Mouse (Mus musculus) cerebellum, adult 9-11 months (tissue): ENCODE measurements around the gene Gm38119.

Experiments
- DNase-seq: peaks from one replicate; pipeline ENCODE4 v3.0.0; 2022

Gene Gm38119

DNA sequence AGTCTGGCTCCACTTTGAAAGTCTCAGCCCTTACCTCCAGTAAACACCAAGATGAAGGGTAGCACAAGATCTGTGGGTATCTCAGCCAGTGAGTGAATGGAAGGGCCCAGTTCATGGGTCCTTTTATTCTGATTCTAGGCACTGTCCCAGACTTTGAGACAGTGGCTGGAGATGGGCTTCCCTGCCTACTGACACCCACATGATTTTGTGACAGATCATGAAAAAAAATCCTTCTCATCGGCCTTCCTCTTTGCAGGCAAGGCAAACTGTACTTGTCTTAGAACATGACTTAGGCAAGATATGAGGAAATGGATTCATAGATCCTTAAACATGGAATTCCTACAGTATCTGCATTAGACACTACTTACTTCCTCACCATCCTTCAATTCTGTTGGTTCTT is at the start of gene Gm38119:
Gm38119 (minus strand) TSS at position 101 of the 400 bp plus-strand sequence.
- DNase-seq = no peak

DNA sequence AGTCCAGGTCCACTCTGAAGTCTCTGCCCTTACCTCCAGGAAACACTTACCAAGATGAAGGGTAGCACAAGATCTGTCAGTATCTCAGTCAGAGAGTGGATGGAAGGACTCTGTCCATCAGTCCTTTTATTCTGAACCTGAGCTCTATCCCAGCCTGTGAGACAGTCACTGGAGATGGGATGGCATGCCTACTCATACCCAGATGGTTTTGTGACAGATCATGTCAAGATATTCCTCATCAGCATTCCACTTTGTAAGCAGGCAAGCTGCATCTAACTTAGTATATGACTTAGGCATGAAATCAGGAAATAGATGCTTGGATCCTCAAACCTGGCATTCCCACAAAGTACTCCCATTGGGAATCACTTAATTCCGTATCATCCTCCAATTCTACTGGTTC is 39.9 kb upstream of the Gm38119 start, which contains the start of gene Lce1i:
Lce1i (minus strand) TSS at position 101 of the 400 bp plus-strand sequence.
- DNase-seq = no peak

DNA sequence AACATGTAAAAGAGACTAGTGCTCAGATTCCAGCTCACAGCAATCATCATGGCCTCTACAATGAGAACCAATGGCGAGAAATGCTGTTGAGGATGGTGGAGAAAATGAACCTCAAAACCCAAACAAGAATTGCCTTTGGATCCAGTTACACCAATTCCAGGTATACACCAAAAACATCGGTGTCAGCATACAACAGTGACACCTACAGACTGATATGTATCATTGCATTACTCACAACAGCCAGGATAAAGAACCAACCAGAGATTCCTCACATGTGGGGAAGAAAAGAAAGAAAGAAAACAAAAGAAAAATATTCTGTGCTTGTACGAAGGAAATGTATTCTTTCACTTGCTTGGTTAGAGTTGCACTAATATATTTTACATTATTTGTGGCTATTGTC is 32.7 kb upstream of the Gm38119 start:
- no peak for DNase-seq

DNA sequence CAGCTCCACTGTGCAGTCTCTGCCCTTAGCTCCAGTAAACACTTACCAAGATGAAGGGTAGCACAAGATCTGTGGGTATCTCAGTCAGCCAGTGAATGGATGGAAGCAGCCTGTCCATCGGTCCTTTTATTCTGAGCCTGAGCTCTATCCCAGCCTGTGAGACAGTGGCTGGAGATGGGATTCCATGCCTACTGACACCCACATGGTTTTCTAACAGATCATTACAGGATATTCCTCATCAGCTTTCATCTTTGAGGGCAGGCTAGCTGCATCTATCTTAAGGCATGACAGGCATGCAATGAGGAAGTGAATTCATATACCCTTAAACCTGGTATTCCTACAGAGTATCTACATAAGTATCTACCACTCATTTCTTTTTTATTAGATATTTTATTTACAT is 26.1 kb upstream of the Gm38119 start, which contains the start of gene Lce1h:
Lce1h (minus strand) TSS at position 101 of the 400 bp plus-strand sequence.
- DNase-seq = no peak

DNA sequence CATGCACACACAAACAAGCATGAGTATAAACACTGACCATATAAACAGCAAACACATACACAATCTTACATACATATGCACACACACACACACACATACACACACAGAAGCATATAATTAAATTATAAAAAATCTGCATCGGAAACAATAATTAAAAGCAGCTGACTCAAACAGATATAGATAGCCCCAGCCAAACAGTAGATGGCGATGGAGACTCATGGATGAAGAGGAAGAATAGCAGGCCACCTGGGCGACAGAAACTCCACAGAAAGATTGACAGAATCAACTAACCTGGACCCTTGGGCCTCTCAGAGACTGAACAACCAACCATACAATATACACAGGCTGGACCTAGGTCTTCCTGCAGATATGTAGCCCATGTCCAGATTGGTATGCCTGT is 14.3 kb upstream of the Gm38119 start:
- DNase-seq = no peak

DNA sequence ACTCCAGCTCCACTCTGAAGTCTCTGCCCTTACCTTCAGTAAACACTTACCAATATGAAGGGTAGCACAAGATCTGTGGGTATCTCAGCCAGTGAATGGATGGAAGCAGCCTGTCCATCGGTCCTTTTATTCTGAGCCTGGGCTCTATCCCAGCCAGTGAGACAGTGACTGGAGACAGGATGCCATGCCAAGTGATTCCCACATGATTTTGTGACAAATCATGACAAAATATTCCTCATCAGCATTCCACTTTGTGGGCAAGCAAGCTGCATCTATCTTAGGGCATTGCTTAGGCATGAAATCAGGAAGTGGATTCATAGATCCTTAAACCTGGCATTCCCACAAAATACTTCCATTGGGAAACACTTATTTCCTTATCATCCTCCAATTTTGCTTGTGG is 13.3 kb upstream of the Gm38119 start, which contains the start of gene Lce1g:
Lce1g (minus strand) TSS at position 101 of the 400 bp plus-strand sequence.
- no peak for DNase-seq

- no peak for DNase-seq
These were observed 16.3 kb downstream of the Gm38119 start for GRCm38 (mm10) chr3:92722631-92723030.

DNA sequence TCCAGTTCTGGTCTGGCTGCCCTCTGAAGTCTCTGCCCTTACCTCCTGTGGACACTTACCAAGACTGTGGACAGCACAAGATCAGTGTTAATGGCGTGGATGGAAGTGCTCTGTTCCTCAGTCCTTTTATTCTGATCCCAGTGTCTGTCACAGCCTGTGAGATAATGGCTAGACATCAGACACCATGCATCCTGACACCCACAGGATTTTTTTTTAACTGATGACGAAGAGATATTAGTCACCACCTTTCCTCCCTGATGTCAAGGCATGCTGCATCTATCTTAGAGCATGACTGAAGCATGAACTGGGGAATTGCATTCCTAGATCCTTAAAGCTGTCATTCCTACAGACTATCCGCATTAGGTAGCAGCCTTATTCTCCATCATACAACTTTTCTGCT is 18.6 kb downstream of the Gm38119 start, which contains the start of gene Lce1f:
Lce1f (minus strand) TSS at position 101 of the 400 bp plus-strand sequence.
- DNase-seq = no peak

DNA sequence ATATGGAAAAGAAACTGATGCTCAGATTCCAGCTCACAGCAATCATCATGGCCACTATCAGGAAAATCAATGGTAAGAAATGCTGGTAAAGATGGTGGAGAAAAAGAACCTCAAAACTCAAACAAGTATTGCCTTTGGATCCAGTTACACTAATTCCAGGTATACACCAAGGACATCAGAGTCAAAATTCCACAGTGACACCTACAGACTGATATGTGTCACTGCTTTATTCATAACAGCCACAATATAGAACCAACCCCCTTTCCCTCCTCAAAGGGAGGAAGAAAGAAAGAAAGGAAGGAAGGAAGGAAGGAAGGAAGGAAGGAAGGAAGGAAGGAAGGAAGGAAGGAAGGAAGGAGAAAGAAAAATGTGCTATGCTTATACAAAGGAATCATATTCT is 23.8 kb downstream of the Gm38119 start:
- no peak for DNase-seq

GRCm38 (mm10) chr3:92708974-92709373 is 29.9 kb downstream of the Gm38119 start, which contains the start of gene Lce1e:
Gene Lce1e (minus strand): TSS chr3:92709074.
- no peak for DNase-seq

- DNase-seq = no peak
These were observed 44.3 kb downstream of the Gm38119 start for GRCm38 (mm10) chr3:92694613-92695012.

- DNase-seq = no peak
These were observed 47.2 kb downstream of the Gm38119 start for GRCm38 (mm10) chr3:92691688-92692087.

GRCm38 (mm10) chr3:92689154-92689553 is 49.7 kb downstream of the Gm38119 start:
- peak; percentile 34 for DNase-seq
